Comparison of ENCODE assay signal across 8 mouse cellular contexts in the genomic region with DNA sequence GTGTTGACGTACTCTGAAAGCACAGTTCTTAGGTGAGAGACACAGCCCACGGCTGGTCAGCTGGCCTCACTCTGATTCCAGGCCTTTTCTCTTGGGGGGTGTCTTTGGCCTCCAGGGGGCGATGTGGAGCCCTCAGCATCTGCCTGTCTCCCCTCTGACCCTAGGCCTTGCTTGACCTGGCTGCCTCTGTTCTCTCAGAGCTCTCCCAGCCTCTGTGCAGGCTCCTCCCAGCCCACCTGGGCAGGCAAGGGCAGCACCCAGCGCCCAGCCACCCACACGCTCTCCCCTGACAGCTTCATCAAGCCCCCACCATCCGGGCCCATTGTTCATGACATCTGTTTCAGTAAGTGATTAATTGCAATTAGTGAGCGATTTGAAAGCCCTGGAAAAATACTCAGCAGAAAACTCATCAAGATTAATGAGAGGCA.
DNase-seq lines count a peak whose midpoint lies in the region; ATAC-seq and TF ChIP-seq lines count a peak whose summit lies in the region.

No protein-coding gene starts in this region.

- no peak overlapping the region for H3K9ac ChIP-seq in hindbrain, postnatal 0 days (replicated peaks; ENCODE audit: low read length)

- 35% methylated on average over 7 of the region's 7 CpGs for WGBS in forebrain, embryonic 10.5 days
- WGBS in hindbrain, postnatal 0 days = 37% methylated on average over 7 of the region's 7 CpGs

- H3K27ac ChIP-seq in left cerebral cortex, adult 2 months = no peak overlapping the region
- peak overlapping the region; percentile 56; the same call in 1 of the 2 replicates for H3K27ac ChIP-seq in forebrain, embryonic 10.5 days
- H3K27ac ChIP-seq in hindbrain, postnatal 0 days = no peak overlapping the region

- no peaks in the 10 kb centered on the region for H3K36me3 ChIP-seq in forebrain, embryonic 10.5 days (replicated peaks)
- no peaks in the 10 kb centered on the region for H3K36me3 ChIP-seq in hindbrain, postnatal 0 days (ENCODE audit: insufficient read depth, low read length)

- no peaks in the 10 kb centered on the region for H3K9me3 ChIP-seq in forebrain, embryonic 10.5 days
- no peaks in the 10 kb centered on the region for H3K9me3 ChIP-seq in hindbrain, postnatal 0 days (ENCODE audit: low read length)

- H3K4me1 ChIP-seq in forebrain, embryonic 10.5 days = peaks cover 73% of the 10 kb centered on the region
- H3K4me1 ChIP-seq in hindbrain, postnatal 0 days (ENCODE audit: insufficient read depth, low read length) = peaks cover 6% of the 10 kb centered on the region; the same call in 1 of the 2 replicates

- H3K27me3 ChIP-seq in forebrain, embryonic 10.5 days (ENCODE audit: poor library complexity, severe bottlenecking) = peaks cover 86% of the 10 kb centered on the region
- H3K27me3 ChIP-seq in hindbrain, postnatal 0 days (ENCODE audit: insufficient read depth, low read length) = no peaks in the 10 kb centered on the region

- no peak for ATAC-seq in hindbrain, postnatal 0 days
- ATAC-seq in megakaryocyte progenitor cell, adult 5-6 weeks (replicated peaks; ENCODE audit: poor library complexity) = peak; percentile 50

- H3K4me2 ChIP-seq in hindbrain, postnatal 0 days (ENCODE audit: low read depth, low read length) = no peak overlapping the region

- intact Hi-C loops in left cerebral cortex, adult 2 months (cut with DNase I) = no loop called here

- no peak for DNase-seq in left cerebral cortex, adult 2 months (ENCODE audit: extremely low spot score in 1 of 2, low spot score in 2 of 2)
- no peak for DNase-seq in left cerebral cortex, adult 11 months (ENCODE audit: low spot score)
- peak; percentile 62 to 68 for DNase-seq in adrenal gland, adult 18-20 months (ENCODE audit: low spot score in 2 of 2)
- peak; percentile 66 for DNase-seq in forebrain, embryonic 10.5 days (ENCODE audit: extremely low spot score, low spot score)
- DNase-seq in hindbrain, postnatal 0 days (ENCODE audit: low spot score) = no peak
- DNase-seq in thymus, postnatal 36 days = peak; percentile 57 to 58
- no peak for DNase-seq in urinary bladder, postnatal 10 days (ENCODE audit: low spot score)

- peak; percentile 72 for TF ChIP-seq CTCF in left cerebral cortex, adult 2 months (IDR thresholded peaks at IDR 0.05)
- peak; percentile 69 for TF ChIP-seq CTCF in hindbrain, postnatal 0 days (IDR thresholded peaks at IDR 0.05; ENCODE audit: low read depth)

- H3K4me3 ChIP-seq in left cerebral cortex, adult 2 months = no peak overlapping the region
- H3K4me3 ChIP-seq in forebrain, embryonic 10.5 days = no peak overlapping the region
- no peak overlapping the region for H3K4me3 ChIP-seq in hindbrain, postnatal 0 days (ENCODE audit: low read length)

Comparison
In these comparisons a context has a peak if more than half of its experiments do, and no peak if none do; other contexts are left out.
1. DNase-seq: peak in adrenal gland, adult 18-20 months (2 of 2), forebrain, embryonic 10.5 days (single experiment) and thymus, postnatal 36 days (2 of 2); none in left cerebral cortex, adult 2 months (0 of 2), left cerebral cortex, adult 11 months (single experiment), hindbrain, postnatal 0 days (single experiment) and urinary bladder, postnatal 10 days (single experiment).